Mouse (Mus musculus): ENCODE measurements around the gene Anxa3.

DNA sequence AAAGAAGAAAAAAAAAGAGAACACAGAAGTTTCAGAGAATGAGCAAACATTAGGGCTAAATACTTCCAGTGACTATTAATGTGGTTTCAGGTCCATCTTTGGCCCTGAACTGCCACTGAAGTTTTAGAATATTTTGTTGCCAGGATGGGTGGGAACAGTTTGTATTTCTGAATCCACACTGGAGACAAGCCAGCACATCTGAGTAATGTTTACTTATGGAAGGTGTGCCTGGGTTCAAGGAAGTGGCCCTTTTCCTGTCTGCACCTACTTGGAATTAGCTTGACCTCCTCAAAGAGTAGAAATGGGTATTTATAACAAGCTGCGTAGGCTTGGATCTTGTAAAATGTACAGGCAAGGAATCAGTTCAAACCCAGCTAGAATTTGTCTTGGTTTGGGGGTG is 2.6 kb downstream of the Anxa3 start:
- TF ChIP-seq POLR2A (IDR thresholded peaks at IDR 0.05; ENCODE audit: control insufficient read depth, low read depth, low read length) (no peak), CTCF (IDR thresholded peaks at IDR 0.05; ENCODE audit: control insufficient read depth, insufficient read depth, insufficient replicate concordance, low read depth, low read length) (no peak)
